Mouse (Mus musculus) small intestine, adult 10 weeks (tissue): ENCODE data around the gene Plac8. TPM values are rescaled to one million over a fixed set of nuclear protein-coding genes. Genes with fewer than 3 reads are reported as not detected.

ENCODE experiments used
- polyA plus RNA-seq: library from polyadenylated mRNA; stranded (reverse); fragments of 350-450 nt; fragmentation: Illumina TruSeq; extraction: RNeasy Lipid Tissue Mini Kit (QIAGEN cat#74804); gene quantifications from one replicate; pipeline ENCODE4 v1.2.3, GENCODE M21; 2014; ENCODE audit warnings: low replicate concordance

The Plac8 gene
- polyA plus RNA-seq, result 1,677 TPM

GRCm38 (mm10) chr5:100572069-100572468 lies at the start of gene Plac8:
Gene Plac8 (minus strand): TSS chr5:100572245.

GRCm38 (mm10) chr5:100518049-100519026 lies 53.7 kb downstream of the Plac8 start, which contains the start of gene Cops4:
Gene Cops4 (plus strand): TSS chr5:100518309.

Other genes starting within 250 kb of the Plac8 start
- gene Sec31a, start 156.0 kb downstream of the Plac8 start, polyA plus RNA-seq, result 443 TPM
- gene Lin54, start 71.6 kb downstream of the Plac8 start, polyA plus RNA-seq, result 32.8 TPM
- 70.4 TPM for gene Cops4, start 53.9 kb downstream of the Plac8 start, polyA plus RNA-seq
- gene Coq2, start 102.9 kb upstream of the Plac8 start, polyA plus RNA-seq, result 12.3 TPM
- 8.0 TPM for gene Hpse, start 147.5 kb upstream of the Plac8 start, polyA plus RNA-seq
- gene Helq, start 226.4 kb upstream of the Plac8 start, polyA plus RNA-seq, result 10.3 TPM
- gene Mrps18c, start 226.4 kb upstream of the Plac8 start, polyA plus RNA-seq, result 274 TPM
- gene Abraxas1, start 248.7 kb upstream of the Plac8 start, polyA plus RNA-seq, result 36.6 TPM